Mouse (Mus musculus) embryo, embryonic 11 days (tissue): ENCODE results near the gene Nxpe4.
"Not testable (repeated sequence)": the region's sequence is repeated elsewhere in the genome, so short reads cannot be mapped to it uniquely, and the experiment has no call there.

Experiments used
- DNase-seq: peaks from one replicate; pipeline ENCODE4 v3.0.0-alpha.2; 2015

The Nxpe4 gene

GRCm38 (mm10) chr9:48161505-48162192 is at the start of gene Nxpe4:
Nxpe4 (plus strand) TSS chr9:48162023.
- peak; percentile 92 for DNase-seq

GRCm38 (mm10) chr9:48126815-48127214 is 35.0 kb upstream of the Nxpe4 start:
- DNase-seq, result no peak

GRCm38 (mm10) chr9:48137507-48137906 is 24.3 kb upstream of the Nxpe4 start:
- DNase-seq, result peak; percentile 64

- peak; percentile 25 for DNase-seq
These were observed 21.1 kb upstream of the Nxpe4 start for GRCm38 (mm10) chr9:48140485-48141411.

- no peak for DNase-seq
These were observed 19.2 kb upstream of the Nxpe4 start for GRCm38 (mm10) chr9:48142646-48143045.

- no peak for DNase-seq
These were observed 15.1 kb upstream of the Nxpe4 start for GRCm38 (mm10) chr9:48146761-48147160.

- not testable (repeated sequence) for DNase-seq
These were observed 4.7 kb downstream of the Nxpe4 start for GRCm38 (mm10) chr9:48166531-48166930.

- peak; percentile 21 for DNase-seq
These were observed 14.9 kb downstream of the Nxpe4 start for GRCm38 (mm10) chr9:48176764-48177163.

GRCm38 (mm10) chr9:48181300-48181699 is 19.5 kb downstream of the Nxpe4 start:
- DNase-seq, result no peak

GRCm38 (mm10) chr9:48182718-48183414 is 21.0 kb downstream of the Nxpe4 start:
- DNase-seq, result peak; percentile 12

GRCm38 (mm10) chr9:48184319-48184718 is 22.5 kb downstream of the Nxpe4 start:
- DNase-seq, result no peak

- no peak for DNase-seq
These were observed 27.0 kb downstream of the Nxpe4 start for GRCm38 (mm10) chr9:48188854-48189253.

GRCm38 (mm10) chr9:48197458-48197884 is 35.6 kb downstream of the Nxpe4 start:
- DNase-seq, result no peak

- no peak for DNase-seq
These were observed 49.1 kb downstream of the Nxpe4 start for GRCm38 (mm10) chr9:48210970-48211369.

GRCm38 (mm10) chr9:48211912-48212311 is 50.1 kb downstream of the Nxpe4 start:
- no peak for DNase-seq

- DNase-seq, result no peak
These were observed 52.9 kb downstream of the Nxpe4 start for GRCm38 (mm10) chr9:48214751-48215150.

- no peak for DNase-seq
These were observed 54.5 kb downstream of the Nxpe4 start for GRCm38 (mm10) chr9:48216091-48217001.

GRCm38 (mm10) chr9:48230706-48231105 is 68.9 kb downstream of the Nxpe4 start:
- DNase-seq, result no peak

GRCm38 (mm10) chr9:48236455-48236854 is 74.6 kb downstream of the Nxpe4 start:
- DNase-seq, result no peak

GRCm38 (mm10) chr9:48238153-48238755 is 76.4 kb downstream of the Nxpe4 start:
- DNase-seq, result peak; percentile 21

- DNase-seq, result no peak
These were observed 77.6 kb downstream of the Nxpe4 start for GRCm38 (mm10) chr9:48239461-48239860.

- no peak for DNase-seq
These were observed 78.6 kb downstream of the Nxpe4 start for GRCm38 (mm10) chr9:48240431-48240830.
